Mouse (Mus musculus) right cerebral cortex, postnatal 36 days (tissue): ENCODE data around the gene Krtcap2.

Experiments used
- DNase-seq, 2 experiments: peaks; one replicate each; pipeline ENCODE4 v3.0.0; 2022; ENCODE audit warnings: low spot score in 2 of 2, mixed read lengths in 1 of 2

Gene Krtcap2

DNA sequence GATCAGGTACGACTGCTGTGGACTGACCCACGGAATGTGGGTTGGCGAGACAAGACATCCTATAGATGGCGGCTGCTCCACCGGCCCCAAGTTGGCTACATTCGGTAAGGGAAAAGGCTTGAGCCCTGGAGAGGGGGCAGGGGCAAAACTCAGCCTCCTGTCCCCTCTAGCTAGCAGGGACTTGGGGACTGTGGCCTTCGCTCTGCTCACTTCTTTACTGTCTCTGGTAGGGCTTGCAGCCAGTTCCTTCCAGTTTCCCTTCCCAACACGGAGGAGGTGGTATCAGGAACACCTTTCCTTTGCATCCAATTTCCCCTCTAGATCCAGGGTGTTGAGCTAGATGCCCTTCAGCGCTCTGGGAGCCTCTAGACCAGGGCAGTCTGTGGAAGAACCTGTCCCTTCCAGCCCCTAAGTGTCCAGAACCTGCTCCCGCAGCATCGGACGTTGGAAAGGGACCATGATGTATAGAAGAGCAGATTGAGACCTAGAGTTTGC lies 20.4 kb upstream of the Krtcap2 start:
- DNase-seq, result no peak

- DNase-seq, result no peak
Observed at GRCm38 (mm10) chr3:89225918-89226317, 19.8 kb upstream of the Krtcap2 start.

GRCm38 (mm10) chr3:89226361-89226760 lies 19.4 kb upstream of the Krtcap2 start:
- DNase-seq, result no peak

DNA sequence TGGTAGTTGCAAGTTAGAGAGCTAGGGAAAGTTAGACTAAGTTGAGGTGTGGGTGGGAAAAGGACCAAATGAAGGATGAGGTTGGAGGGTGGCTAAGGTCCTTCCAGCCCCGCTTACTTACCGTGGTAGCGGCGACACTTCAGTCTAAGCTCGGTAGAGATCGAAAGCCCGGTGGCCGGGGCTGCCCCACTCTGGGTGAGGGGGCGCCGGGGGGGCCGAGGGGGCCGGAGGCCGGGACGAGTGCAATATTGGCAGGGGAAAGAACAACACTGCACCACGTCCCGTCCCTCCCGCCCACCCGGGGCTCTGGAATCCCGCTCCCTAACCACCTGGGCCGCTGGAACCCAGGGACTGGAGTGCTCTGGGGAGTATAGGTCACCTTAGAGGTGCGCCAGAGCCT lies 18.9 kb upstream of the Krtcap2 start, which contains the start of gene Mtx1:
Mtx1 (minus strand) TSS at position 189 of the 400 bp plus-strand sequence.
- no peak for DNase-seq

- DNase-seq, result peak; percentile 90 to 95
Observed at GRCm38 (mm10) chr3:89227307-89228179, 18.2 kb upstream of the Krtcap2 start.

DNA sequence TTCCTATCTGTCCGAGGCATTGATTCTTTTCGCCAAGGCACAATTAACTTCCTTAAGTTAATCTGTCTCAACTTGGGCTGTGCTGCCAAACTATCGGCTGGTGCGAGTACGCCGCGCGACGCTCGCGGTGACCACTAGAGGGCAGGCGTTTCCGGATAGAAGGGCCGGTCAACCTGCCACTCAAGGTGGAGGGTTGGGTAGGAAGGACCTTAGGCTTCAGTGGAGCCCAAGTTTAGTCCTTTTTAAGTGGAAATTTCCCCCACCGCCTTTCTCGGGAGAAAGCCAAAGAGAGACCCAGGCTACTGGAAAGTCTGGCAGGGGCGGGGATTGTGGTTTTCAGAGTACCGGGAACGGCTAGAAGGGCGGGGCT lies 17.6 kb upstream of the Krtcap2 start:
- peak; percentile 65 to 73 for DNase-seq

GRCm38 (mm10) chr3:89228836-89229235 lies 16.9 kb upstream of the Krtcap2 start, which contains the start of gene Muc1:
TSS of gene Muc1 (plus strand) at chr3:89229057.
- no peak for DNase-seq

- DNase-seq, result no peak
Observed at GRCm38 (mm10) chr3:89229276-89229675, 16.5 kb upstream of the Krtcap2 start.

GRCm38 (mm10) chr3:89230561-89230960 lies 15.2 kb upstream of the Krtcap2 start:
- no peak for DNase-seq

DNA sequence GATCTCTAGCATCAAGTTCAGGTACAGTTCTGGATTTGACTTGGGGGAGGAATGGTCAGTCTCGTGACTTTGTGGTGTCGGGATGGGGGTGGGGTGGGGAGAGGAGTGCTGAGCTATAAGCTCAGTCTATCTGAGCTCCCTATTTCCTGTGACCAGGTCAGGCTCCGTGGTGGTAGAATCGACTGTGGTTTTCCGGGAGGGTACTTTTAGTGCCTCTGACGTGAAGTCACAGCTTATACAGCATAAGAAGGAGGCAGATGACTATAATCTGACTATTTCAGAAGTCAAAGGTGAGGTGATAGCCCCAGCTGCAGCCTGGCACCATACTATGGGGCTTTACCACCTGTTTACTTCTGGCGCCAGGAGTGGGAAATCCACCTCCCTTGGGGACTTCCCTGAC lies 14.4 kb upstream of the Krtcap2 start:
- DNase-seq, result no peak

DNA sequence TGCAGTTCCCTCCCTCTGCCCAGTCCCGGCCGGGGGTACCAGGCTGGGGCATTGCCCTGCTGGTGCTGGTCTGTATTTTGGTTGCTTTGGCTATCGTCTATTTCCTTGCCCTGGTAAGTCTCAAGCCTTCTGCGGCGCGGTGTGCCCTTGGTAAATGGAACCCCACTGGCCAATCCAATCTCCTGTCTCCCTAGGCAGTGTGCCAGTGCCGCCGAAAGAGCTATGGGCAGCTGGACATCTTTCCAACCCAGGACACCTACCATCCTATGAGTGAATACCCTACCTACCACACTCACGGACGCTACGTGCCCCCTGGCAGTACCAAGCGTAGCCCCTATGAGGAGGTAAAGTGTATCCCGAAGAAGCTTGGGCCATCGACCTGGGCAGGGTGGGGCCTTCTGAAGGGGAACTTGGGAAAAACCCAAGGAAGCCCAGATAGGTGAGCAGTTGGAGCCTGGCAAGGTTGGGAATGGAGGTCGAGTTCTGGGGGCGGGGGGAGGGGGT lies 13.9 kb upstream of the Krtcap2 start:
- no peak for DNase-seq

GRCm38 (mm10) chr3:89232614-89233013 lies 13.2 kb upstream of the Krtcap2 start:
- DNase-seq, result no peak

DNA sequence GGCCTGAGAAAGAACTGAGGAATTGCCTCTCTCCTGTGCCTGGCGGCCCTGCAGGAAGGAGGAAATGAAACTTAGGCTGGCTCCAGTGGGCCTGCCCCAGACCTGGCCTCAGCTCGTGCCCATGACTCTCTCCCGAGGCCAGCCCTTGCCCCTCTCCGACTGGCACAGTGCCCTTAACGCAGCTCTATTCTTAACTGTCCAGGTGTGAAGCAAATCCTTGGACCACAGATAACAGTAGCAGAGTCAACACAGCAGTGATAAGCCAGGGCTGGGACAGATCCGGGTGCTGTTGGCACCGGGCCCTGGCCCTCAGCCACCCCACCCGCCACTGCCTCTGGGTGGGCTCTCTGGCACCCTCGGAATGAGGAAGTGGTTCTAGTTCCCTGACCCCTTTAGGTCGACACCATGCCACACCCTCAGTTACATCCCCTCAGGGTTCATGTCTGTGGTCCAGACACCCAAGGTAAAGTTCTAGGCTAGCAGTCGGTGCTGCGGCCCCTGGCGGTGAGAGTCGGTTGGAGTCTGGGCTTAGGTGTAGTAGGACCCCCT lies 12.1 kb upstream of the Krtcap2 start:
- no peak for DNase-seq

GRCm38 (mm10) chr3:89236516-89236915 lies 9.2 kb upstream of the Krtcap2 start:
- no peak for DNase-seq

GRCm38 (mm10) chr3:89237682-89238081 lies 8.1 kb upstream of the Krtcap2 start:
- no peak for DNase-seq

- no peak for DNase-seq
Observed at GRCm38 (mm10) chr3:89238494-89238893, 7.3 kb upstream of the Krtcap2 start.

- DNase-seq, result no peak
Observed at GRCm38 (mm10) chr3:89242331-89242895, 3.4 kb upstream of the Krtcap2 start.

DNA sequence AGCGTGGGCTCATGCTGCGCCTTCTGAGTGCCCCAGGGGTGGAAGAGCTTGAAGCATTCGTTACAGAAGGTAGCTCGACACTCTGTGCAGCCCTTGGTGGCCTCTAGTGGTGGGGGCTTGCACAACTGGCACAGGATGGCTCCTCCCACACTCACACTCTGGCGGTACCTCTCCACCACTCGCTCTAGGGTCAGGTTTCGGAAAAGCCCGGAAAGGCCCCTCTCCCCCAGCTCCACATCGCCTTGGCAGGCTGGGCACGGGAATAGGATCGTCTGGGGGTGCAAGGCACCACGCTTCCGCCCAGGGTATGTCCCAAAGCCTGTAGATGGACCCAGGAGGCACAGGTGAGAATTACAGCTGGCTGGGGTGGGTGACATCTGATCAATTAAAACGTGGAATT lies 2.2 kb upstream of the Krtcap2 start:
- DNase-seq, result no peak

DNA sequence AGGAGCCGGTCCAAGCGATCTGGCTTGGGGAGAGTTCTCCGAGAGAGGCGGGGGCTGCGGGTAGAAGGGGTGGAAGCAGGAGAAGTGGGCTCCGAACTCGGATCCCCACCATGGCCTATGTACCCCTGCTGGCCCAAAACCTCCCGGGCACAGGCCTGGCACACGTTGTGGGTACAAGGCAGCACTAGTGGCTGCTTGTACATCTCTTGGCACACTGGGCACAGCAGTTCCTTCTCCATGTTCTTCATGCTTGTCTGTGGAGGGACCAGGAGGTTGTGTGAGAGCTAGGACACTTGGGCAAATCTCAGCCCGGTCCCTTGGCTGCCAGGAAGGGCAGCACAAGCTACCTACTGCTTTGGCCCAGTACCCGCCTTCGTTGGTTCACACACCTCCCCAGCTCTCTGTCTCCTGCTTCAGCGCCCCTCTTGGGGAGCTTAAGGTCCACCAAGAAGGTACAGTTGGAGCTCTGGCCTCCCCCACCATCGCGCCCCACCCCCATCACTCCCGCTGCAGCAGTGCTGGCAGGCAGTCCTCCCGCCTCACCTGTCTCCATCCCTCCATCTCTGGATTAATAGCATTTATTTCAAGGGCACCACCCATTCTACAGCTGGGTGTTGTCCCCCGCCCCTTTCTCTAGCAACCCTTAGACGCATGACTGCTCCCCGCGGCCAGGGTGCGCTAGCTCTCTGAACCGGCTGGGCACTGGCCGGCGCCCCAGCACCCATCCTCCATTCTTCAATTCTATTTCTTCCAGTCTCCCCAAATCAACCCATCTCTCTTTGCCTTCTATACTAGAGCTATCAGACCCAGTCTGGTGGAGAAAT lies 1.4 kb upstream of the Krtcap2 start:
- DNase-seq, result no peak

- DNase-seq, result peak in 1 of 2 experiments; percentile 67
Observed at GRCm38 (mm10) chr3:89244982-89245687, 631 bp upstream of the Krtcap2 start.
